Mouse (Mus musculus): Measurements from ENCODE around the gene Gm14288. TPM values are rescaled to one million over a fixed set of nuclear protein-coding genes. Genes with fewer than 3 reads are reported as not detected.

Gene Gm14288
- polyA plus RNA-seq (2017; shearing (Covaris generic)), result 1 to 10 TPM in 1 of 2 experiments, under 1 TPM in 1; 0.84 to 2.1 TPM

GRCm38 (mm10) chr2:175800993-175801392 is at the start of gene Gm14288:
Gm14288 (minus strand) TSS chr2:175801093.

GRCm38 (mm10) chr2:175741237-175741636 is 59.7 kb downstream of the Gm14288 start, which contains the start of gene Gm2007:
Gm2007 (plus strand) TSS chr2:175741537.

Other genes starting within 250 kb of the Gm14288 start
- gene Gm11007, start 157.1 kb downstream of the Gm14288 start, polyA plus RNA-seq (2017; shearing (Covaris generic)), result 10 to 100 TPM in 1 of 2 experiments, 1 to 10 TPM in 1; 9.5 to 10.3 TPM
- gene Zfp969, start 97.4 kb downstream of the Gm14288 start, polyA plus RNA-seq (2017; shearing (Covaris generic)), result 1 to 10 TPM in 1 of 2 experiments, not detected in 1; 2.8 TPM
- gene Gm2007, start 59.6 kb downstream of the Gm14288 start, polyA plus RNA-seq (2017; shearing (Covaris generic)), result 10 to 100 TPM in 1 of 2 experiments, 1 to 10 TPM in 1; 9.5 to 10.3 TPM
- gene Gm6710, start 68.1 kb upstream of the Gm14288 start, polyA plus RNA-seq (2017; shearing (Covaris generic)), result 1 to 10 TPM; 5.0 to 7.8 TPM
- gene Zfp966, start 130.0 kb upstream of the Gm14288 start, polyA plus RNA-seq (2017; shearing (Covaris generic)), result 1 to 10 TPM; 1.5 to 2.9 TPM
- gene Gm2026, start 164.2 kb upstream of the Gm14288 start, polyA plus RNA-seq (2017; shearing (Covaris generic)), result 1 to 10 TPM; 5.0 to 5.9 TPM